22 mouse cellular contexts compared by ENCODE assay signal in genomic region chr1:45381866-45382265, GRCm38 (mm10).
DNase-seq lines count a peak whose midpoint lies in the region; ATAC-seq and TF ChIP-seq lines count a peak whose summit lies in the region.
"Had no signal": no experiment of that assay in that cellular context is flagged by ENCODE, and none has a peak within 500 bp of the region (broad histone marks: within the 10 kb centered on the region; RNA-seq: fewer than 3 reads in every experiment).

No protein-coding gene starts in this region.

- H3K27me3 ChIP-seq in heart, embryonic 11.5 days (ENCODE audit: control insufficient read depth, insufficient read depth, low read length): no peaks in the 10 kb centered on the region
- H3K27me3 ChIP-seq in lung, embryonic 15.5 days: no peaks in the 10 kb centered on the region
- H3K27me3 ChIP-seq in lung, postnatal 0 days (replicated peaks; ENCODE audit: insufficient read depth, low read length): no peaks in the 10 kb centered on the region
- H3K27me3 ChIP-seq: hindbrain, embryonic 13.5 days; neural tube, embryonic 15.5 days had no signal

- H3K9ac ChIP-seq in heart, embryonic 11.5 days (ENCODE audit: low read depth, low read length): no peak overlapping the region
- H3K9ac ChIP-seq in lung, embryonic 15.5 days: no peak overlapping the region
- no peak overlapping the region for H3K9ac ChIP-seq in lung, postnatal 0 days (replicated peaks; ENCODE audit: low read depth)
- H3K9ac ChIP-seq: forebrain, postnatal 0 days; hindbrain, embryonic 13.5 days; neural tube, embryonic 15.5 days had no signal

- TF ChIP-seq CTCF in lung, postnatal 0 days (IDR thresholded peaks at IDR 0.05): no peak

- DNase-seq in adrenal gland, postnatal 25 days: peak; percentile 4
- DNase-seq in adrenal gland, adult 2 months: no peak
- peak; percentile 34 to 35 for DNase-seq in heart, postnatal 10 days
- no peak for DNase-seq in lung, postnatal 0 days (ENCODE audit: low spot score)
- peak; percentile 42 for DNase-seq in skeletal muscle tissue, adult 2 months (ENCODE audit: low read depth, low spot score)
- no peak for DNase-seq in c-Kit-positive CD71-positive TER-119-positive erythroid progenitor cells, embryonic 14.5 days (ENCODE audit: low spot score)
- DNase-seq: cerebellum, adult 11-12 months; forebrain, postnatal 0 days; kidney, adult 8-10 months; kidney, postnatal 25 days; left cerebral cortex, postnatal 4 days; liver; thymus, adult 2 months had no signal

- no peak overlapping the region for H3K4me3 ChIP-seq in heart, embryonic 11.5 days (ENCODE audit: low read depth, low read length)
- no peak overlapping the region for H3K4me3 ChIP-seq in lung, embryonic 15.5 days
- no peak overlapping the region for H3K4me3 ChIP-seq in lung, postnatal 0 days (ENCODE audit: low read depth, low read length)
- H3K4me3 ChIP-seq: forebrain, embryonic 10.5 days; hindbrain, embryonic 13.5 days; left cerebral cortex, adult 2 months; neural tube, embryonic 15.5 days had no signal

- no peak overlapping the region for H3K4me2 ChIP-seq in heart, embryonic 11.5 days
- H3K4me2 ChIP-seq in lung, embryonic 15.5 days: no peak overlapping the region
- H3K4me2 ChIP-seq in lung, postnatal 0 days (replicated peaks; ENCODE audit: low read depth, low read length): no peak overlapping the region
- H3K4me2 ChIP-seq: hindbrain, embryonic 13.5 days; neural tube, embryonic 15.5 days had no signal

- 79% methylated on average over 2 of the region's 2 CpGs for WGBS in heart, embryonic 11.5 days (ENCODE audit: insufficient replicate concordance)
- 60% methylated on average over 2 of the region's 2 CpGs for WGBS in lung, embryonic 15.5 days
- 35% methylated on average over 2 of the region's 2 CpGs for WGBS in lung, postnatal 0 days

- H3K27ac ChIP-seq in heart, embryonic 11.5 days (ENCODE audit: low read depth, low read length): no peak overlapping the region
- peak overlapping the region; percentile 37; the same call in 1 of the 2 replicates for H3K27ac ChIP-seq in lung, embryonic 15.5 days
- no peak overlapping the region for H3K27ac ChIP-seq in lung, postnatal 0 days (ENCODE audit: low read length)
- H3K27ac ChIP-seq: forebrain, embryonic 10.5 days; hindbrain, embryonic 13.5 days; left cerebral cortex, adult 2 months; neural tube, embryonic 15.5 days had no signal

- no peak for TF ChIP-seq EP300 in lung, postnatal 0 days (IDR thresholded peaks at IDR 0.05)

- H3K36me3 ChIP-seq in heart, embryonic 11.5 days (ENCODE audit: control insufficient read depth, insufficient read depth, low read length): no peaks in the 10 kb centered on the region
- H3K36me3 ChIP-seq in lung, embryonic 15.5 days: no peaks in the 10 kb centered on the region
- H3K36me3 ChIP-seq in lung, postnatal 0 days (ENCODE audit: insufficient read depth, low read length): no peaks in the 10 kb centered on the region
- H3K36me3 ChIP-seq: G1E; hindbrain, embryonic 13.5 days; neural tube, embryonic 15.5 days had no signal

- no peaks in the 10 kb centered on the region for H3K9me3 ChIP-seq in heart, embryonic 11.5 days (replicated peaks; ENCODE audit: control insufficient read depth, low read length)
- no peaks in the 10 kb centered on the region for H3K9me3 ChIP-seq in lung, embryonic 15.5 days
- no peaks in the 10 kb centered on the region for H3K9me3 ChIP-seq in lung, postnatal 0 days (ENCODE audit: low read length)
- H3K9me3 ChIP-seq: forebrain, embryonic 10.5 days; G1E; hindbrain, embryonic 13.5 days; neural tube, embryonic 15.5 days had no signal

- no peaks in the 10 kb centered on the region for H3K4me1 ChIP-seq in heart, embryonic 11.5 days (ENCODE audit: control insufficient read depth, insufficient read depth, low read length)
- H3K4me1 ChIP-seq in lung, embryonic 15.5 days: 0 out of 2 replicates have a peak, but pooled peaks cover 3% of the 10 kb centered on the region
- no peaks in the 10 kb centered on the region for H3K4me1 ChIP-seq in lung, postnatal 0 days (ENCODE audit: insufficient read depth, low read depth, low read length)
- H3K4me1 ChIP-seq: forebrain, embryonic 10.5 days; hindbrain, embryonic 13.5 days; neural tube, embryonic 15.5 days had no signal

- intact Hi-C loops in heart, postnatal 10 days (cut with DNase I): no loop called here

- ATAC-seq in heart, embryonic 11.5 days (replicated peaks; ENCODE audit: insufficient number of reproducible peaks, low FRiP score, low TSS enrichment): no peak
- no peak for ATAC-seq in lung, embryonic 15.5 days (ENCODE audit: borderline replicate concordance, extremely low read depth, low FRiP score, low TSS enrichment)
- ATAC-seq in lung, postnatal 0 days: no peak
- ATAC-seq: forebrain, postnatal 0 days; inflammation-experienced regulatory T-cells, adult 6 months; midbrain, embryonic 16.5 days had no signal

Comparison
In these comparisons a context has a peak if more than half of its experiments do, and no peak if none do; other contexts are left out.
1. DNase-seq: peak in adrenal gland, postnatal 25 days (single experiment), heart, postnatal 10 days (2 of 2) and skeletal muscle tissue, adult 2 months (single experiment); none in adrenal gland, adult 2 months (single experiment), lung, postnatal 0 days (single experiment) and c-Kit-positive CD71-positive TER-119-positive erythroid progenitor cells, embryonic 14.5 days (single experiment).